Mouse (Mus musculus) spleen, postnatal 36 days (tissue): ENCODE data around the gene Krtcap2.

Experiments used
- DNase-seq, 2 experiments: peaks; one replicate each; pipeline ENCODE4 v3.0.0; 2022; ENCODE audit warnings: low spot score in 2 of 2, mixed read lengths in 1 of 2

Gene Krtcap2

GRCm38 (mm10) chr3:89246261-89247100 is 715 bp downstream of the Krtcap2 start, which contains the start of gene Trim46:
Gene Trim46, minus strand, starts transcription at chr3:89246309.
- DNase-seq = peak; percentile 85 to 89

- no peak for DNase-seq
Measured at GRCm38 (mm10) chr3:89247466-89247865, 1.7 kb downstream of the Krtcap2 start.

- DNase-seq = peak; percentile 78 to 81
Measured at GRCm38 (mm10) chr3:89250435-89251040, 4.8 kb downstream of the Krtcap2 start.

- DNase-seq = peak; percentile 91 to 93
Measured at GRCm38 (mm10) chr3:89251365-89251895, 5.7 kb downstream of the Krtcap2 start.

- no peak for DNase-seq
Measured at GRCm38 (mm10) chr3:89254994-89255393, 9.2 kb downstream of the Krtcap2 start.

- no peak for DNase-seq
Measured at GRCm38 (mm10) chr3:89256177-89256576, 10.4 kb downstream of the Krtcap2 start.

- DNase-seq = no peak
Measured at GRCm38 (mm10) chr3:89259076-89259475, 13.3 kb downstream of the Krtcap2 start, which contains the start of gene Dpm3. Gene Dpm3, plus strand, starts transcription at chr3:89259358.

- no peak for DNase-seq
Measured at GRCm38 (mm10) chr3:89260211-89260610, 14.4 kb downstream of the Krtcap2 start.

GRCm38 (mm10) chr3:89262417-89262816 is 16.7 kb downstream of the Krtcap2 start:
- DNase-seq = no peak

GRCm38 (mm10) chr3:89266439-89266893 is 20.7 kb downstream of the Krtcap2 start:
- DNase-seq = peak; percentile 79 to 82

- no peak for DNase-seq
Measured at GRCm38 (mm10) chr3:89268916-89269315, 23.1 kb downstream of the Krtcap2 start.

- DNase-seq = peak; percentile 78 to 79
Measured at GRCm38 (mm10) chr3:89270051-89270755, 24.4 kb downstream of the Krtcap2 start, which contains the start of gene Slc50a1. Gene Slc50a1, minus strand, starts transcription at chr3:89270570.

GRCm38 (mm10) chr3:89270891-89271290 is 25.1 kb downstream of the Krtcap2 start:
- no peak for DNase-seq

GRCm38 (mm10) chr3:89271760-89272159 is 26.0 kb downstream of the Krtcap2 start:
- no peak for DNase-seq

- no peak for DNase-seq
Measured at GRCm38 (mm10) chr3:89276061-89276460, 30.3 kb downstream of the Krtcap2 start.

GRCm38 (mm10) chr3:89277281-89278021 is 31.7 kb downstream of the Krtcap2 start:
- DNase-seq = no peak

GRCm38 (mm10) chr3:89278107-89278506 is 32.3 kb downstream of the Krtcap2 start:
- no peak for DNase-seq

GRCm38 (mm10) chr3:89278643-89279042 is 32.9 kb downstream of the Krtcap2 start:
- no peak for DNase-seq

- peak; percentile 68 to 73 for DNase-seq
Measured at GRCm38 (mm10) chr3:89279153-89279890, 33.6 kb downstream of the Krtcap2 start.

GRCm38 (mm10) chr3:89280050-89280605 is 34.4 kb downstream of the Krtcap2 start:
- DNase-seq = no peak
